Mouse (Mus musculus) heart, adult 11 months (tissue): ENCODE results near the gene Tekt4.

Experiments used
- DNase-seq: peaks from one replicate; pipeline ENCODE4 v3.0.0; 2022

Tekt4 gene

DNA sequence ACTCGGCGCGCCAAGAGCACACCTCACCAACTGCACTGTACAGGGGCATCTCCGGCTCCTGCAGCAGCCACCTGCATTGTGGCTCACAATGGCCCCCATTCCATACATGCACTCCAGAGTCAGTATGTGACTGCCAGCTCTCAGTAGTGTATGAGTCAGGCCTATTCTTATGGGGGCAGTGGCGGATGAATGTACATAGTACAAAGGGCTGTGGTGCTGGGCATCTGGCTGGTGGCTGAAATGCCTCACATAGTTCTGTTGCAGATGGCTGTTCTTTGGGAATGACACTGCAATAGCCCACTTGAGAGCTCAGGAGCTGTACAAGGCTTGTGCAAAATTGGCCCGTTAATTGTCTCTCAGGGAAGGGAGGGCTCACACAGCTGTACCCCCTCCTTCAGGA lies 27.7 kb downstream of the Tekt4 start:
- DNase-seq, result no peak

DNA sequence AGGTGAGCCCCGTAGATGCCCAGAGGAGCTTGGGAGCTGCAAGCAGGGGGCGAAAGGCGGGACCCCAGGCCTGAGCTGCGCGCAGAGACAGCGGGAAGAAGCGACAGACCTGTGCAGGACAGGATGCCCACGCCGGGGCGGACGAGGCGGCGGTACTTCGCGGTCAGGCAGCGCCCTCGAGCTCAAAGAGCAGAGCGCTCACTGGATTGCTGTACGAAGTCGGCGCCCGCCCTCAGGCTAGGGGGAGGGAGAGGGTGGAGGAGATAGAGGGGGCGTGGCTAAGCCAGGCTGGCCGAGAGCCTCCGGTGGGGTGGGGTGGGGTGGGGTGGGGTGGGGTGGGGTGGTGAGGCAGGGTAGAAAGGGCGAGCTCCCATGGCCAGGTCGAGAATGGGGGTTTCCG lies 42.6 kb downstream of the Tekt4 start, which contains the start of gene Sstr5:
TSS of gene Sstr5 (minus strand) at position 276 of the 400 bp plus-strand sequence.
- DNase-seq, result no peak

DNA sequence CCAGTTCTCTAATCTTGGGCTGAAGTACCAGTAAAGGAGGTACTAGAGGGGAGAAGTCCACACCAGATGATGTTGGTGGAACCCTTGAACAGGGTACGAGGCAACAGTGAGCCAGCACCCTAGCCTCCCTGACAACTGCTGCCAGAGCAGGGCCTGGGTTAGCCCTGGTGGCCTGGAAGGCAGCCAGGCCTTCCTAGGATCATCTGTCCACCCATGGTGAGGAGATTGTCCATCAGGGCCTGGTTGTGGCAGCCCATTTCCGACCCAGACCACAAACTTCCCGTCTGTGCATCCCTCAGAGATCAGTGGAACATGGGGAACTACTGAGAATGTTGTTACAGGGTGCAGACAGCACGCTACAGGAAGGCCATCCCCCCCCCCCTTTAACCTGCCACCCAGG lies 48.2 kb downstream of the Tekt4 start:
- no peak for DNase-seq

DNA sequence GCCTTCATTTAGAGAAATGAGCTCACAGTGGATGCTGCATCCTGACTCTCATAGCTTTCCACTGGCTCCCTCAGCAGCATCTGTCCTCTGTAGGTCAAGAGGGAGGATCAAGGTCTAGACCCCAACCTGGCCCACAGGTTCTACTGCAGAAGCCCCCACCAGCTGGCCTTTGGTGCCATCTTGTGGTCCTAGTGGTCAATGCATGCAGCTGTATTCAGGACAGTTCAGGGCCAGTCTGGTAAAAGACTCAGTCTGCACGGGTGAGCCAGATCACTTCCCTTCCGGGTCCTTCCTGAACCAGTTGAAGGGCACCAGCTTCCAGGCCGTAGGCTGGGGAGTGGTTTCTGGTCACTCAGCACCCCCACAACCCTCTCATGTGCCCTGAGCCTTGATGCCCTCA lies 53.4 kb downstream of the Tekt4 start:
- DNase-seq, result no peak

DNA sequence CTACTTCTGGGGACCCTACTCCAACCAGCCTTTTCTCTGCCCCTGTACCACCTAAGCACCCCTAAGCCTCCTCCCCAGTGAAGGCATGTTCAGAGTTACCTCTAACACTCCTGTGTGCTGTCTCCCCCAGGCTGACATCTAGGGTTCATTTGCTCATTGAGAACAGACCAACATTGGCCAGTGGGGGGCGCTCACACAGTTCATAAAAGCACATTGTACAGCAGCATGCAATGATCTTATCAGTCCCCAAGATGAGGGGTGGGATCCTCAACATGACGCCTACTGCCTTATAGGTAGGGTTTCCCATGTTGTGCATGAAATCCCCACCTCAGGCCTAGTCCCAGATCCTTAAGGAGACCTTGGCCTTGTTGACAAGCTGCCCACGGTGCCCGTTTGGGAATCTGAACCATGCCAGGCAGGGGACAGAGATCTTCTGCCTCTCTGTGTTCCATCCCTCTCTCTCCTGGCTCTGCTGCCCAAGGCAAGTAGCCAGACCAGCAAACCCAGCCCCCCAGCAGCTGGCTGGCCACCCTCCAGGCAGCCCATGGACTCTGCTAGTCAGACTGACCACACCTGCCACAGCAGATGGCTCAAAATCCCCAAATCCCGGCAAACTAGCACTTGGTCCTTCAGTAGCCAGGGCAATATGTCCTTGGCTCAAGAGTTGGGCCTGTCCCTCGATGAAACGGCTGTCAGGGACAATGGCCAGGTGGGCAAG lies 54.6 kb downstream of the Tekt4 start:
- DNase-seq, result no peak

DNA sequence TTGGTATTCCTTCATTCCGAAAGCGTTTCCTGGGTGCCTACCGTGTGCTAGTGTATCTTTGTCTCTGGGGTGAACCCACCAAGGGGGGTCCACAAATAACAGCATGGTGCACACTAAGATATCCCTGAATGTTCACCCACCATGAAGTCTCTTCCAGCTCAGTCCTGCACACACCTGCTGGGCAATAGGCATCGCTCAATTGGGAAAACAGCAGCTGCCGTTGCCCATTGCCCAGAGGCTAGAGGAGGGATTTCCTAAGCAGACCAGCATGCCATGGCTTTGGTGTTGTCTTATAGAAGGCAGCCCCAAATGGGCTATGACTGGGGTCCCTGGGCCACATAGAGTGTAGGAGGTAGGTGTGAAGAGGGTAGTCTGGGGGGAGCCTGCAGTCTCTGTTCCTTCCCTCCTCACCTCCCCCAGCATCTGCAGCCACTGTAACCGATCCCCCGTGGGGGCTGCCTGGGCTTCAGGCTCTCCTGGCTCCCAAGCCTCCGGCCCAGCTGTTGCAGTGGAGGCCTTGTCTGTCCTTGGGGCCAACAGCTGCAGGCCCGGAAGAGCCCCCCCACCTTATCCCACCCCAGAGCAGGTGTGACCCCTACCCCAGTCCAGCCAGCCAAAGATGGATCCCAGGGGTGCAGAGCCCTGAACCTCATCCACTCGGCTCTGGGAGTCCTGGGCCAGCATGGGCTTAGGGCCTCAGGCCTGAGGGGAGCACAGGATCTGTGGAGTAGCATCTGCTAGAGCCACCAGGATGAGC lies 55.8 kb downstream of the Tekt4 start:
- no peak for DNase-seq

DNA sequence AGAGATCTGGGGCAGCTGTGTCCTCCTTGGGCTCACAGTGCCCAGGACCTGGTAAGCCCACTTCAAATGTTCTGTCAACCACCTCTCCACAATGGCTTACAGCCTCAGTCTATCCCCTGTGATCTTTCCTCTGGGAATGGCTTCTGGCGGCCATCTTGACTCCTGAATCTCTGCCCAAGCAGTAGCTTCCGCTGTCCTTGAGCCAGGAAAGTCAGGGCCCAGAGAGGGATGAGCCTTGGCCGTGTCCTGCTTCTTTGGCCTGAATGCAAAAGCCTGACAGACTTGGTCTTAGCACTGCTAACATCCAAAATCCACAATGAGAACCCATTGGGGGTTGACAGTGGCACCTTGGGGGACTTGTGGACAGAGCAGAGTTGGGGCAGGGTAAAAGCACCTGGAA lies 57.5 kb downstream of the Tekt4 start:
- no peak for DNase-seq

DNA sequence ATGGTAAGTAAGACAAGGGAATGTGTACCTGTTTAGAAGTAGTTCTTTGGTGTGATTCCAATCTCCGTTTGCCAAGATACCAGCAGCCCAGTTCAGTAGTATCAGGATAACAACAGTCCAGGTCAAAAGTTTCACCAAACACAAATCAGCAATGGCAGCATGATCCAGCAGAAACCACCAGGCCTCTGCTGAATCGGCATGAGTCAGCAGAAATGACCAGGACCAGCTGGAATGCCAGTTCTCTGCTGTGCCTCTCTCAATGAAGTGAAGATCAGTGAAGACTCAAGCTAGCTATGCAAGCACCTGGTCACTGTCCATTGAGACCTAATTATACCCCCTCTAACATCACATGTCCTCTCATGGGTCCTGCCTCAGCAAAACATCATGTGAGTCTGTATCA lies 59.6 kb downstream of the Tekt4 start:
- DNase-seq, result no peak

DNA sequence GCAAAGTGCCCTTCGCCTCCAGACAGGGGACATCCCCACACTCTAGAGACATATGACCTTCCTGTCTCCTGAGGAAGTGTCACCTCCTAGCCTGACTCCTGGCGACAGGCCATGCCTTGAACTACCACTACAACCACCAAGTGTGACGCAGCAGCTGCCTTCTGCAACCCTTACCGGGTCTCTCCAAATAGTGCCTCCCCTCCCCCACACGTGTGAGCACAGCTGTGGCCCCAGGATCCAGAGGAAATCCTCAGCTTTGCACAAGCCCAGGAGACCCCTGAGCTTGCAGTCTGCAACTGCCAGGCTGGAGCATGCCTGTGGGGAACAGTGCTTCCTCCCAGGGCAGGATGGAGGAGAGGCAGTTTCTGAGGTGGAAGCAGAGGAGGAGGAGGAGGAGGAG lies 61.9 kb downstream of the Tekt4 start:
- DNase-seq, result no peak

DNA sequence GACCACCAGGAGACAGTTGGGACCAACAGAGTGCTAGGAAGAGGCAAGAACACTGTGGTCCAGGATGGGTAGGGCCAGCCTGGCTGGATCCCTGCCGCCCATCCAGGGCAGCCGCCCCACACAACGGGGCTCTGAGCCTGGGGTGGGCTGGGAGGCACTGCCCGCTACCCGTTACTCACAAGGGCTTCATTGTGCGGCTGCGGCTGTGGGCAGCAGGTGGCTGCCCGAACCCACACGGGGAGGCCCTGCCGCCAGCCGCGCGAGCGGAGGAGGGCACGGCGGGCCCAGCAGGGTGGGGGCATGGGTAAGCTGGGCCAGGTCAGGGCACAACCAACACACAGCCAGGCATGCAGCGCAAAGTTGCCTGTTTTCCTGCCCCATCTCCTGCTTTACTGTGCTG lies 63.7 kb downstream of the Tekt4 start:
- no peak for DNase-seq

DNA sequence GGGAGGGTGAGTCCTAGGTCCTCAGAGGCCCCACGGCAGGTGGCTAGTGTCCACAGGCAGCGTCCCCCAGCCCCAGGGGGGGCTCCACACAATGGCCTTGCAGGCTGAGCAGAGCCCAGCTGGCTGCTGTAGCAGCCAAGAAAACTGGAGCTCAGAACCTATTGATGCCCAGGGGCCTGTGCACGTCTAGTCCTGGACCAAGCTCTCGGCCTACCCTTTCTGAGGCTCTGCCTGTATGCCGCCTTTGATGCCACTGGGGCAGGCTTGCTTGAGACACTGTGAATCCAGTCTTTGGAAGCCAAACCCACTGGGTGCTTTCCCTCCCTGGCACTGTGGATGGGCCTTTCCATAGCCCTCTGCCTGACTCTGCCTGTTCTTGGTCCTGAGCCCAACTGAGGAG lies 65.1 kb downstream of the Tekt4 start:
- no peak for DNase-seq

DNA sequence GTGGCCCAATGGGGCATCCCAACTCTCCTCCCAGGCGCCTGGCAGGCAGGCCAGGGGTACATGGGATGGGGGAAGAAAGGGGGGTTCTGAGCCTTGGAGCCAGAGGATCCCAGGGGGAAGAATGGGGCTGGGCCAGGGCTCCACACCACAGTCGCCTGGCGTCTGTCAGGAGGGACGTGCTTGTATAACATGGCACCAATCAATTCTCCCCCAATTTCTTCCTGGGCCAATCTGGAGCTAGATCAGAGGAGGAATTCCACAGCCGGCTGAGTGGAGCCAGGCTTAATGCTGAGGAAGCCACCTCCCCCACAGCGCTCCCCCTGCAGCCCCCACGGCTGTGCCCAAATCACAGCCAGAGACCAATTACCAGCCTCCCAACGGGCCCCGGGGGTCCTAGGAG lies 66.1 kb downstream of the Tekt4 start:
- no peak for DNase-seq

DNA sequence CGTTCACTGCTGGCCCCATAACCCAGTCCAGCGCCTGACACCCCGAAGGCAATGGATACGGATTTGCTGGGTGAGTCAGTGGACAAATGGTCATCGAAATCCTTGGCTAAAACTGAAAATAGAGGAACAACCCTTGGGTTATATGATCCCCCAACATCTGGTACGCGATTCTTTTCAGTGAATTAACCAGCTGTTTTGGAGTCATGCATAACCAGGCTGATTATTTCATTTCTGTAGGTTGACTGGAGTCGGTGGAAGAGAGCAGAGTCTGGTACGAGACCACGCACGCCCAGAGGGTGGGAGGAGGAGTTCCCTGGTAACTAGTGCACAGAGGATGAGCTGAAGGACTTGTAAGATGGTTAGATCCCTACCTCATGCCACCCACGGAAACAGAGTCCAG lies 67.7 kb downstream of the Tekt4 start:
- no peak for DNase-seq
